Mouse (Mus musculus) cortical plate, adult 2 months (tissue): Measurements from ENCODE around the gene Ctrc.

Experiments used
- CTCF ChIP-seq: fragments of 200-500 bp; IDR thresholded peaks from 2 replicates; pipeline ENCODE4 v1.5.1; 2011; ENCODE audit warnings: mild to moderate bottlenecking, control low read depth, low read length; ENCODE audit not compliant: insufficient read depth; ENCODE audit errors: extremely low read depth
- POLR2A ChIP-seq: fragments of 200-500 bp; IDR thresholded peaks from 2 replicates; pipeline ENCODE4 v1.6.1; 2011; ENCODE audit warnings: mild to moderate bottlenecking, low read length, control low read depth; ENCODE audit not compliant: insufficient read depth; ENCODE audit errors: extremely low read depth

DNA sequence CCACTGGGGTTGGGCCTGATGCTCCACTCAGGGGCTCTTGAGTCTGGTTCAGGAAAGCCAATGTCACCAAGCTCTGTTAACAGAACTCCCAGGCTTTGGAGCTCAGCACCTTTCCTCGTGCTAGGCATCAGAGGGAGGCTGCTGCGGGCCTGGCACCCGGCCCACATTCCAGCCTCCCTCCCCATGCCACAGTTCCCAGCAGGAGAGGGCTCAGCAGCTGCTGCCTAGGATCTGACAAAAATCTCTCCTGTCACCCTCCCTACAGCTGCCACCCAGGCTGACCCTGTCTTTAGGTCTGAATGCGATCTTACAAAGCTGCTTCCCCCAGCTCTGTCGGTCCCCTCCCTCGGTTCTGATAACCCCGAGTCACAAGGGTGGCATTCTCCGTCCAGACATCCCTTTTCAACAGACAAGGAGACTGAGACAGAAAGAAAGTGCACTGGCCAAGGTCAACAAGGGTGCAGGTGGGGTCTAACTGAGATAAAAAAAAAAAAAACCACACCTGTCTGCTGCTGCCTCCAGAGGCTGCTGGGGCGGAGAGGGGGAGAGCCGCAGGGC, 20.9 kb upstream of the Ctrc start:
- TF ChIP-seq POLR2A: no peak
- TF ChIP-seq CTCF: no peak
